Mouse (Mus musculus): Measurements from ENCODE around the gene Secisbp2l.

Secisbp2l gene

DNA sequence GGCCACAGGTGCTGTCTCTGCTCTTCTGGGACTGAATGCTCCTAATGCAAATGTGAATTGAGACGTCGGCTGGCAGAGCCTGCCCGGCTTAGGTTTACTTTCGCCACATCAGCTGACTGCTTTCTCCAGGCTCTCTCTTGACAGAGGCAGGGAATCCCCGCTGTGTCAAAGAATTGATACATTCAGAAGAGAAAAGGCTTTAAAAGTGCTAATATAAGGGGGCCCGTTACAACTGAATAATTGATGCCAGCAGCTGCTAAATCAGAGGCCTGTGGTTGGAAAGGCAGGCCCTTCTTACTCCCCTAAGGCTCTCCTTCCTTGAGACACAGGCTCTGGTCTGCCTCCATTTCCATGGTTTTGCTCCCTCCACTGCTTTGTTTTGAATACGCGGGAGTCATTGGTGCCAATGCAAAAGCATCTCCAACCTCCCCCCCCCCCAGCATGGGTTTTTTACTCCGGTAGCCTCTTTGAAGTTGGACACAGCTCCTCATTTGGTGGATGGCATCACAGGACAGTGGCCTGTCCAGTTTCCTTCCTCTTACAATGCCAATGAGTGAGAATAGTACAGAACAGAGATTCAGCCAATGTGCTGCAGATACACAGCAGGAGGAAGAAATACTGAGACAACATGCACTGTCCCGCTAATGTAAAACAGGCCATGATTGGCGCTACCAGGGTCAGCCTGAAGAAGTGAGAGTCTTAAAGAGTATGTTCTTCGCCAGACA, 77.6 kb downstream of the Secisbp2l start:
- no peak for DNase-seq (ENCODE audit: low spot score)

DNA sequence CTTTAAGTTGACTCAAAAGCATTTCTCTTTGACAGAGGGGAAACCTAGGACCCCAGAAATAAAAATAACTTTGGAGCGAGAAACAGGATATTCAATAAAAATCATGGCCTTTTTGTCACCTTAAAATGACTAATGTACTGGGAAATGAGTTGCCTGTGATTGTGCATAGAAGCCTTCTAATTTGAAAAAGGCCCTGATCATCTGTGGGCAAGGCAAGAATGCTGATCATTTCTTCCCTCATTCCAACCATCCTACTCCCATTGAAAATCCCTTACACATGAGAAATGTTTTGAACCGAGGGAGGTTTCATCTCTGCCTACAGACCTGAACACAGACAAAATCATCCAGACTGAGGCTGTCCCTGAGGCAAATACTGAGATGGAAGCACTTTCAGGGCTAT, 79.8 kb downstream of the Secisbp2l start:
- DNase-seq (ENCODE audit: low spot score): no peak

DNA sequence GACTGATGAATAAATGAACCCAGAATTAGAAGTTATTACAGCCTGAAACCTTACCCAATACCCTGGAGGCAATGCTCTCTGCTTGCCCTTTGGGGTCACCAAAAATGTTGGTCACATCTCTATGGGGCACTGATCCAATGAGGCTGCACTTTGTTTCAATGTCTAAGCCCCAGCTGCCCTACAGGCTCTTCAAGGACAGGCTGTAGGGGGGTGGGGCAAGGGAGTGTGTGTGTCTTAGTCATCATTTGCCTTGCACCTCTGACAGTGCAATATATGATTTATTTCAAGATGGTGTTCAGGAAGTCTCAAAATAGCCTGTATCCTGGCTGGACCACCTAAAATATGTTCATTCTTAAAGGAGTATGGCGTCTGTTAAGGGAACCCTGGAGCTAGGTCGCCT, 81.1 kb downstream of the Secisbp2l start:
- no peak for DNase-seq (ENCODE audit: low spot score)

DNA sequence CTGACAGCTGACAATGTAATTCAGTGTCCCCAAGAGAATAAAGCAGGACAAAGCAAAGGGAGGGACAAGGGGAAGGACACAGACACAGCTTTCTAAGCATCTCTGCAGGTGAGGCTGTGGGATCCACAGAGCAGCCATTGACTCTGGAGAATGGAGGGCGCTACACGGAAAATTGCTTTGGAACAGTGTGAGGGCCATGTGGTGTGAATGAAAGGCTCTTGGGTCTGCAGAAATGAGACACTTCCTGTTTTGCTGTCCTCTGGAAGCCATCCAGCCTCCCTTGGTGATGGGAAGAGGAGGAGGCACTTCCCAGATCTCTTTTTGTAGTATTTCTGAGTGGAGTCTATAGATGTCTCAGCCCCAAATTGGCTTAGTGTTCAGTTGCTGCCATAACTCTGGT, 86.5 kb downstream of the Secisbp2l start:
- no peak for DNase-seq (ENCODE audit: low spot score)

DNA sequence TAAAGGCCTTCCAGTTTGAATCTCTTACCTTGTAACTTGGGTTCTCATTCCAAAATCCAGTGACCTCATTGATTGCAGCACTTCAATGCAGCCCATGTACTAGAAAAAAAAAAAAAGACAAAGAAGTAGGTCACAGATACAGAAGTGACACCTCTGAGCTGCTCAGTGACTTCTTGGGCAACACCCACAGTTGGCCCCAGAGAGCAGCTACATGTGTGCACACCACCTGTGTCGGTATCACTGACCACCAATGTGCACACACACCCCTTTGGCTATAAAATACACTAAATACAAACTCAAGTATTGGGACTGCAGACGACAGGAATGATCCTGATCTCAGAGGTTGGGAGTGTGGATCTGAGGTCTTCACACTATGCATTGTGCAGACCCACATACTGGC, 87.9 kb downstream of the Secisbp2l start:
- DNase-seq (ENCODE audit: low spot score): no peak

DNA sequence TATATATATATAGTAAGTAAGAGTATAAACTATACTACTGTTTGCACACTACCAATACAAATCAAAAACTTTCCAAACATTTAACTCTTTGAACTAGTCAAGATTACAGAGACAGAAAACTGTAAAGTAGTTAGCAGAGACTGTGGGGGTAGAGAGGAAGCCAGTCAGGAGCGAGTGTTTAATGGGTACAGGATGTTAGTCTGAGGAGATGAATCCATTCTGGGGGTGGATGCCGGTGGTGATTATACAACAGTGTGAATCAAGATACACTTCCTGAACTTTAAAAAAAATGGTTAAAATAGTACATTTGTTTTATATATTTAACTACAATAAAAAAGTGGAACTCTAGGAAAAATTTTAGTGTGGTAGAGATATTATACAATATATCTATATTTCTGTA, 90.7 kb downstream of the Secisbp2l start:
- no peak for DNase-seq (ENCODE audit: low spot score)
